Mouse (Mus musculus): Measurements from ENCODE around the gene Gpr22.

Gpr22 gene

DNA sequence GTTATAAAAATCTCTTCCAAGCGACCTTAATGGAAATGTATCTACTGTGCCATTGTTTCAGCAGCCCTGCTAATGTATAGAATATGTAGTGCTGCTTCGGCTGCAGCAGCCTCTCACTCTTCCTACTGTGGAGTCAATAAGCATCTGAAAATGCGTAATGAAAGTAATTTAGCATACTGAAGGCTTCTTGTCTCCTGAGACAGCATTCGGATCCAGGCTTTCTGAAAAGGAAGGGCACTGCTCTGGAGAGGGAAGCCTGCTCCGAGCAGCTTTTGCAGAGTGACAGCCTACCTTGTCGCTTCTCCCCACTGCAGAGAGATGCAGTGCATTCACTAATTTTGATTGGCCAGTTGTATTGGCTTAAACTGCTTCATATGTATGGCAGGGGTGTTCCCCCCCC lies at the start of gene Gpr22:
Gene Gpr22 (minus strand): TSS at position 348 of the 400 bp plus-strand sequence.
- no peak for DNase-seq

DNA sequence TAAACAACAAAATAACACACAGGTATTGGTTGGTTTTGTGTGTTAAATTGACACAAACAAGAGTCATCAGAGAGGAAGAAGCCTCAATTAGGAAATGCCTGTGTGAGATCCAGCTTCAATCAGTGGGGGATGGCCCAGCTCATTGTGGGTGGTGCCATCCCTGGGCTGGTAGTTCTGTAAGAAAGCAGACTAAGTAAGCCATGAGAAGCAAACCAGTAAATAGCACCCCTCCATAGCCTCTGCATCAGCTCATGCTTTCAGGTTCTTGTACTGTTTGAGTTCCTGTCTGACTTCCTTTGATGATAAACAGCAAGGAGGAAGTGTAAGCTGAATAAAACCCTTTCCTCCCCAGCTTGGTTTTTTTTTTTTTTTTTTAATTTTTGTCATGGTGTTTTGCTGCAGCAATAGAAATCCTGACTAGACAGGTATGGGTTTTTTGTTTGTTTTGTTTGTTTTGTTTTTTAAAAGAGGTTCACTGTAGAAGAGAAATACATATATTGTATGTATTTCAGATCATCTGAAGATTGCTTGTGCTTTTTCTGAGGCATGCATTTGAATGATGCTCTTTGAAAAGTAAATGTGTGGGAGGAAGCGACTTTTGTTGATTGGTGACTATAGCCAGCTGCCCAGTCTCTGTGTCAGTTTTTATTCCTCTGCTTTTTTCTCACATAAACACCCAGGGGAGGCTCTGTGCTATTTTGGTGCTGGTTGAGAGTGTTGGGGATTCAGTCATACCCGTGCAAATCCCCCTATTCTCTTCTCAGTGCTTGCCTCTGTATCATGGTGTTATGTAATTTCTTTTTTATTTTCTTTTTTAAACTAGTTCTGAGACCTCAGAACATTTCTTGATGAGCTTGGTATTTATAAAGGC lies 42.4 kb upstream of the Gpr22 start:
- no peak for DNase-seq

DNA sequence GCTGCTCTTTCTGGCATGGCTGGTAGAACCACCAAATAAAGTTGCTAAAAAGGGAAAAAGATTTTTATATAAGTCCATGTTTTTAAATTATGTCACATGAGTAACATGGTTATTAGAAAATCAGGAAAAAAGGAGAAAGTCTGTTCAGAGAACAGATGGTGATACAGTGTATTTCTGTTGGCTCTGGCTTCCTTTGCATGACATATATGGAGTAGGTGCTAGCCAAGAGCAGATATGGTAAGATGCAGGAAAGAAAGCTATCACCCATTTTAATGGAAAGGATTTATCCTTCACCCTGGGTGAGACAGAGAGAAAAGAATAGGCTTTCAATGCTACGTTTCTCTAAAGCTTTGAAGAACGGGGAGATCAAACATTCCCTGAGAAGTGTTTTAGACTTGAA lies 40.7 kb upstream of the Gpr22 start:
- no peak for DNase-seq

DNA sequence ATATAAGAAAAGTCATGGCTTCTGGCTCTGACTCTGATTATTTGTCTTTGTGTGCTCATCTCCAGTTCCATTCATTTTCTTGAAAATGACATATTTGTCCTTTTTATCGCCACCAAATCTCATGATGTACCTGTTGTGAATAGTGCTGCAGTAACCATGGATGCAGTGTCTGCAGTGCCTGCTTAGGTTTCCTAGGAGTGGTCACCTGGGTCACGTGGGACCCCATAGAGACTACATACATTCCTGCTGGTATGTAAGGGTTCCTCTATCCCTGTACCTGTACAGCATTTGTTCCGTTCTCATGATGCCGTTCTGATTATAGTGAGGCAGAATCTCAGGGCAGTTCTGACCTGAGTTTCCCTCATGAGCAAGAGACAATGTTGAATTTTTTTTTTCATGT lies 36.1 kb upstream of the Gpr22 start:
- DNase-seq = no peak

DNA sequence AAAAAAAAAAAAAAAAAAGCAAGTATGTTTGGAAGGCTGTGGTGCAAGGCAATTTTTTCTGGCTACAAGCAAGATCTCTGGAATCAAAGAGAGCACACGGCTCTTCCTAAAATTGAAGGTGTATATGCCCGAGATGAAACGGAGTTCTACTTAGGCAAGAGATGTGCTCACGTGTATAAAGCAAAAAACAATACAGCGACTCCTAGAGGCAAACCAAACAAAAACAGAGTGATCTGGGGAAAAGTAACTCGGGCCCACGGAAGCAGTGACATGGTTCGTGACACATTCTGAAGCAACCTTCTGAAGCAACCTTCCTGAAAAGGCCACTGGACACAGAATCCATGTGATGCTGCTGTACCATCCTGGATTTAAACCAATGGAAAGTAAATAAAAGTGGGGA lies 33.6 kb upstream of the Gpr22 start:
- no peak for DNase-seq

DNA sequence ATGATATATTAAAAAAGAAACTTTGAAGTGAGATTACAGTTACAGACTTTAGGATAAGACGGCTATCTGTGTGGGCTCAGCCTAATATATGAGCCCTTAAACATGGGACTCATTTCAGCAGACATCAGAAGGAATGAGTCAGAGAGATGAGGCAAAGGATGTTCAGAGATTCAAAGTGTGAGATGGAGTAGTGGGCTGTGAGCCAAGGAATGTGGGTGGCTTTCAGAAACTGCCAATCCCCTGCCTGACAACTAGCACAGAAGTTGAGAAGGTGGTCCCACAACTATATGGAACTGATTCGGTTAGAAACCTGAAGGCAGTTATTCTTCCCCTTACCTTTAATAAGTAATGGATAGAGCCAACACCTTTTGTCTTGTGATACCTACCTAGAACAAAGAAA lies 20.9 kb upstream of the Gpr22 start:
- no peak for DNase-seq

DNA sequence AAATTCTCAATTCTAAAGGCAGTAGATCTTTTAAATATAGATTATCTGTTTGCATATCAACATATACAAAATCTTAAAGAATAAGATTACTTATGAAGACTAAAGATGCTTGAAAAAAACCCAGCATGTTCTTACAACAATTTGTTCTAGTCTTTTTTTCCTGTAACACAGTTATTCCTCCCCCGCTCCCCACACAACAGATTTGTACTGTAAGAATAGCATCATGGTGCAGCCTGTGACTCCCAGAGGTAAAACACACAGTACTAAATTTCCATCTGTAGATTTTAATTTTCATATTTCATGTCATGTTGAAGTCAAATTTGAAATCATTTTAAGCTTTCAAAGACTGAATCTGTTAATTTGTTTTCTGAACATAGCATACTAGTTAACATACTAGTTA lies 16.4 kb upstream of the Gpr22 start:
- no peak for DNase-seq

DNA sequence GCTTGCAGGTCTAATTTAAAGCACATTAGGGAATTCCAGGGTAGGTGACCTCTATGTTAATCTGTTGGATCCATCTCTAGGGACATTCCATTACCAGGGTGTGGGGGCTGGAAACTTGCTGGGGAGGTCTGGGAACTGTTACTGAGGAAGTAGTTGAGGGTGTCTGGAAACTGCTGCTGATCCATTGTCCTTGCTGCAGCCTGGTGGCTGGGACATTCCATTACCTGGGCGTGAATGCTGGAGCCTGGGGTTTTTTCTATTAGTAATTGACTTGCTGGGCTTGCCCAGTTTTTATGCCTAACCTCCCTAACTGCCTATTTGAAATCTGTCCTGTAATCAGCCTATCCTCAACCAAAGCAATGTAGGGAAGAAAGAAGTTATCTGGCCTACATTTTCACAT lies 13.0 kb upstream of the Gpr22 start:
- DNase-seq = peak in 1 of 2 experiments; percentile 14

DNA sequence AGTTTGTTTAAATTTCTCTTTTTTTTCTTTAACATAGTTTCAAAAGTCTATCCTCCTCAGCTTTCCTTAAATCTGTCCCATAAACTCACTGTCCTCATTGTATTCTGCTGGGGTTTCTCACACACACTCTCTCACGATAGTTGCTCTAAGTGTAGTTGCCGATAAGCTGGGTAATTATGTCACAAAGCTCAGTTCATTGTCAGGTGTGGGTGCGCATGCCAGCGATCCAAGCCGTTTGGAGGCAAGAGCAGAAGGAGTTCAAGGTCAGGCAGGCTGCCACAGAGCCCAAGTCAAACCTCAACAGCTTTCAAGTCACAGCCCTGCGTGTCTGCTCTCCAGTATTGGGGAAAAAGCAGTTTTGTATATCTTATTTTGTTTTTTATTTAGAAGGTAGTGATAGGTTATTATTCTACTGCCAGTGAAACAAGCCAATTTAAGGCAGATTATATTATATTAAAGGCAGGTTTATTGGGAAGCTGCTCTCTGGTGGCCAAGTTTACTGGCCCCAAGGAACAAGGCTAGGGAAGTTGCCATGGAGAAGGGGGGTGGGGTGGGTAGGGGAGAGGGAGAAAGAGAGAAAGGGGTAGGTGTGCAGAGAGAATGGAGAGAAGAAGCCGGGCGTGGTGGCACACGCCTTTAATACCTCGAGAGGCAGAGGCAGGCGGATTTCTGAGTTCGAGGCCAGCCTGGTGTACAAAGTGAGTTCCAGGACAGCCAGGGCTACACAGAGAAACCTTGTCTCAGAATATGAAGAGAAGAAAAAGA lies 11.9 kb upstream of the Gpr22 start:
- no peak for DNase-seq

DNA sequence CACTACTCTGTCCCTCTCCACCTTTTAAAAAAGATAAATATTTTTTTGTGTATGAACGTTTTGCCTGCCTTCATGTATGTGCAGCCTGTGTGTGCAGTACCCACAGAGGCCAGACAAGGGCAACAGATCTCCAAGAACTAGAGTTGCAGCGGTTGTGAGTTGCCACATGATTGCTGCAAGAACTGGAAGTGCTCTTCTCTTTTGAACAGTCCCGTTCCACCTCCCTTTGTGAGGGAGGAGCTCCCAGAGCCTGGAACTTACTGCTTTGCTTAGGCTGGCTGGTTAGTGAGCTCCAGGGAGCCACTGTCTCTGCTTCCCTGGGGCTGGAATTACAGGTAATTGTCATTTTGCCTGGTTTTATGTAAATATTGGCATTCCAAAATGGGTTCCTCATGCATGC lies 10.8 kb upstream of the Gpr22 start:
- DNase-seq = no peak

DNA sequence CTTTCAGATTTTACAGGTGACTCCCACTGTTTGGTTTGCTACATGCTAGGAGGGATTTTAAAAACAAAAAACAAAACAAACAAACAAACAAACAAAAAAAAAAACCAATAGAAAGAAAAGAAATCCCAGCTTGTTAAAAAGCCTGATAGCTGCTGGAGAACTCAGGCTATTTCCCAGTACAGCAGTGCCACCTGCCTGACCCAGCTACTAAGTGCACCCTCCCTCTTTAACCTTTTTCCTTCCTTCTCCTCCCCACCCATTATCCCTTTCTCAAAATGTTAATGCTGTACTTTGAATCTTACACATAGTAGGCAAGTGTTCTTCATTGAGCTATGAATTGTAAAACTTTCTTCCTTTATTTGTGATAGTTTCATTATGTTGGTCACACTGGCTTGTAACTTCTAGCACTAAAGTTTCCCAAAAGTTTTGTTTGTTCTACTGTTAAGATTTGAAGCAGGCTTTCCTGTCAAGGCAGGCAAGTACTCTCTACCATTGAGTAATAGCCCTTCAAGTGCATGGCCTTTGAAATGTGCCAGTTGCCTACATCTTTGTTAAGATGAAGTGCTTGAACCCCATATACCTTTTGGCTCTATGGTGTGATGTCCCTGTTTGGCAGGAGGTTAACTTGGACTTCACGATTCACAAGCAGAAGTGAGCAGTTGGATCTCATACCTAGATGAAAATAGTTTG lies 6.0 kb upstream of the Gpr22 start:
- DNase-seq = no peak

DNA sequence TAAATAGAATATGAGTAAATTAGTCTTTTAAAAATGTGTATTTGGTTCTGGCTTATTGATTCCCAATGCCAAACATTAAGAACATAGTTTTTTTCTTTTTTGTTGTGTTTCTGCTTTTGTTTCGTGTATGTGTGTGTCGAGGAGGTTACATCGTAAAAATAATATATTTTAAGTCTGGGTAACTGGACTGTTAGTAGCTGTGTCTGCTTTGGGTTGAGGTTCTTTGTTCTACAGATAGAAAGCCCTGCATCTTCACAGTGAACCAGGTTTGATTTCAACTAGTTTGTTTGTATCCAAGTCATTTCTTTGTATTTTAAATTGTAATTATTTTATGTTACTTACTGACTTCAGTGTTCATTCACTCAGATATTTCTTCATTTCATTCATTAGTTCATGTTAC lies 323 bp upstream of the Gpr22 start:
- DNase-seq = no peak

DNA sequence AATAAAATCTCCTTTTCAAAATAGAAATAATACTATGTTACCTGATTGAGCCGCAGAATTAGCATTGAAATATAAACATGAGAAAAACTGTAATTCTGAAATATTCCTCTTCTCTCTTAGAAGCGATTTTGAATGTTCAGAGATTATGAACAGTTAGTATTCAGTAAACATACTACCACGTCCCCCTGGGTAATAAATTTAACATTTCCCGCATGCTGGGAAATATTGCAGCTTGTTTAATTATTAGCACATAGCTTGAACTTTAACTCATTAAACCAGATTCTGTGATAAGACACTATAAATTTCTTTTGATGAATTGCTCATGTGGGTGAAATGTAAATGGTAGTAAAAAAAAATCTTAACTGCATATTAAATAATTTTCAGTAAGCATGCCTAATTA lies 1.0 kb downstream of the Gpr22 start:
- DNase-seq = no peak

DNA sequence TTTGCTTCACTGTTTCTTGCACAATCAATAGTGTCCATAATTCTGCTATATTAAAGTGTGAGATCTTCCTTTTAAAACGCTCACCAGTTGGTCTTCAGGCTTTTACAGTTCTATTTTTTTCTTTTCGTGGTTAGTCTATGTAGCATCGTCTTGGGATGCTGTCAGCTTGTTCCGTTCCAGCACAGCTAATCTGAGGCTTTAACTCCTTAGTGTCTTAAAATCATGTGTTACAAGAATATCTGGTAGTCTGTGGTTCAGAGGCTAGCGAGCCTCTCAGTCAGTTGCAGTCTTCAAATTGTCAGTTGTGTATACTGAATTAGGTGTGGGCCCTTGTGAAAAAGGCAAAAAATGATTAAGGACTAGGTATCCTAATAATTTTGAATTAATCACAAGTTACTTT lies 1.5 kb downstream of the Gpr22 start:
- DNase-seq = no peak

DNA sequence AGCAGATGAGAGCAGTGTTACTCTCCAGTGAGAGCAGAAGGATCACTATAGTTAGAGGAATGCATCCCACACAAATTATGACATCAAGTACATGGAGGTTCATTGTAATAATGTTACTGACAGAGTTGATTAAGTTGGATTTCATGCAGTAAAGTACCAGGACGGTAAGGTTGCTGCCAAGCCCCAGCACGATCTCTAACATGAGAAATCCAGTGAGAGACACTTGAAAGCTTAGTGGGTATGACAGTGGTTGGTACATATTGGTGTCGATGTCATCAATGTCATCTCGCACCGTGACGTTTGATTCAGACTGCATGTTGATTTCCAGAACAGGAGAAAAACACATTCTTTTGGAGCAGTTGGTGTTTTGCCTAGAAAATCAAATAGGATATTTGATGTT lies 4.1 kb downstream of the Gpr22 start:
- no peak for DNase-seq

DNA sequence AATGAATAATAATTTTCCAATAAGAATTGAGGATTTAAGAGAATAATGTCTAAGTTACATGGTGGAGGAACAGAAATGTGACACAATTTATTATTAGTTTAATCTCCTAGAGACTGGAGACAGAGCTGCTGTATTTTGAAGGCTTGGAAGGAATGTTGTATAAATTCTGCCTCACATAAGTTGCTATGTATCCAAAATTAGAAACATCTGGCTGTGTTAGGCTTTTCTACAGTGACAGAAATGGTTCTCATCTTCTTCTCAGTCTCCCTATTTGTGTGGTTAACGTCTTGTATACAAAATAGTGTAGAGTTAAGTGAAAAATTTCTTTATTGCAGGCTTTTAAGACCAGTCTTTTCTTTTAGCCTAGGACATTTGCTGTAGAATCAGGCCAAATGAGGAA lies 6.2 kb downstream of the Gpr22 start:
- no peak for DNase-seq

DNA sequence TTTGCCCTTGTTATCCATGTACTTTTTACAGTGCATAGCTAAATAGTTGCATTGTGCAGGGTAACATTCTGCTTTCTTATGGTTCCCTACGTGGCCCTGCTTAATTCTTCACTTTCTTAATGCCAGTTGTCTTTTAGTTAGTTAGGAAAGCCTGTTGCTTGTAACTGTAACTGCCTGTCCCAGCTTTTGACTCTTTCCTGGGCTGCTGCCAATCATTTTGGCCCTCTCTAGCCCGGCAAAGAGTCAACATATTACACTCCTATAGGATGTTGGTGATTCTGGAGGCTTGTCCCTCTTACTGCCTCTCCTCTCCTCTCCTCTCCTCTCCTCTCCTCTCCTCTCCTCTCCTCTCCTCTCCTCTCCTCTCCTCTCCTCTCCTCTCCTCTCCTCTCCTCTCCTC lies 7.6 kb downstream of the Gpr22 start:
- DNase-seq = no peak

DNA sequence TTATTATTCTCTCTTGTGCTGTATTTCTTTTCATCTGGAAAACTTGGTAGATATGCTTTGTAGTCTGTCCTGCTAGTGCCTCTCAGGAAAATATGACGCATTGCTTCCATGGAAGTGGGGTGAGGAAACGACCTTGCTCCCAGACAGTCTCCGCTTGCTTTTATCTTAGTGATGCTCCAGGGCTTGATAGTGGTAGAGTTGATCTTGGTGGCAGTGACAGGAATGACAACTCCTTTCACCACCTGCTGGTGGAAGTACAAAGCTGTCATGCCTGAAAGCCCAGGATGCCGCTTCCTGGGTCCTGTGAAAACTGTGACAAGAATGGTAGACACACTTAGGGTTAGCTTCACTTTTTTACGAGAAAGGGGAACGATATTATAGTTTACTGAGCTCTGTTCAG lies 9.8 kb downstream of the Gpr22 start:
- no peak for DNase-seq

DNA sequence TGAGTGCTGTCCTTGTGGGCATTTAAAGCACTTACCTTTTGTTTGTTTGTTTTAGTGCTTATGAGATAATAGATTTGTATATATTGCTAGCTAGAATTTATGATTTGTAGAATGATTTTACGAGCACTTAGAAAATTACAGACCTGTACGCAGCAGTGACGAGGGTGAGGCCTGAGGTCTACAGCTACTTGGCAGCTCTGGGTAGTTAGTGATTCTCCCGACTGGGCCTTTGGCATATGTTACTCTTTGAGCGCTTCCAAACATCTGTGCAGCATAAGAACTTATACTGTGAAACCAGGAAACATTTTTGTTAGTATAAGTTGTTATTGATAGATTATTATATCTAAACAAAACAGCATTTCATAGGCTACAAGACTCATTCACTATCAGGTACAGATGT lies 12.3 kb downstream of the Gpr22 start:
- DNase-seq = no peak

DNA sequence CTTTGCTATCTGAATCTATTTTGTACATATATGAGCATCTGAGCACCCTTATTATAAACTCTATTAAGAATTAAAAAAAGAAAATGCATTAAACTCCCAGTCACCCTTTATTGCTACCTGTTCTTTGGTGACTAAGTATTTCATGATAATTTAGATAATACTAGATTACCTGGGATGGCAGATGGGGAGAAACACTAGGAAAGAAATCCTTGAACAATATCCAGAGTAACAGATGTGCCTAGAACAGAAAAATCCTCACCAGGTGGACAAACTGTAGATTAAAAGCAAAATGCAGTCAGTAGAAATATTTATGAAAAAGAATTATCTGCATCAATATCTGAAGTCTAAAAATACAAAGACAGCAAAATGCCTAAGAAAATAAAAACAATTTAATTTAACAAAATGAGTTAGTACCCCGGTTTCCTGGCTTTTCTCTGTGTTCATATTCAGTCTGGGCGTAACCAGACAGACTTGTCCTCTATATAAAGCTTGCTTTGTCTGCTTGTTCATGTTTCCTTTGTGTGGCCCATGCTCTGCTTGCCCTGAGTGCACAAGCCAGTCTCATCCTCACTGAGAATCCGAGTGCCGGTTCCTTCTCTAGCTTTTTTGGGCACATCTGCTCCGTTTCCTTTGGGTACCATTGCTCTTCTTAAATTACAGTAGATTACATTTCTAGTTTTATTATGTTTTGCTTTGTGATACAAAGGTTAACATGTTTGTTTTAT lies 13.0 kb downstream of the Gpr22 start:
- no peak for DNase-seq

DNA sequence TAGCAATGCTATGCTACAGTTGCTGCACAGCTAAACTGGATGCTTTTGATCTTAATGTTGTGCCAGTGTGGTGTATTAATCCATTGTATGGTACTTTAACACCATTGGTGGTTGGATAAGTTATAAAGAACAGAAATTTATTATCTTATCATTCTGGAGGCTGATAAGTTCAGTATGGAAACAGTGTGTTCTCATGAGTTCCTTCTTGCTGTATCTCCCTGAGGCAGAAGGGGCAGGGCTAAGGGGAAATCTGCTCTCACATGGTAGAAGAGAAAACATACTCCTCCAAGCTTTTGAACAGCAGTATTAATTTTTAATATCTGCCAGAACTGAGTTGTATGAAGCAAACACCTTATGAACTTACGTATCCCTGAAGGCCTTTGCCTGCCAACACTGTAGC lies 20.5 kb downstream of the Gpr22 start:
- no peak for DNase-seq

DNA sequence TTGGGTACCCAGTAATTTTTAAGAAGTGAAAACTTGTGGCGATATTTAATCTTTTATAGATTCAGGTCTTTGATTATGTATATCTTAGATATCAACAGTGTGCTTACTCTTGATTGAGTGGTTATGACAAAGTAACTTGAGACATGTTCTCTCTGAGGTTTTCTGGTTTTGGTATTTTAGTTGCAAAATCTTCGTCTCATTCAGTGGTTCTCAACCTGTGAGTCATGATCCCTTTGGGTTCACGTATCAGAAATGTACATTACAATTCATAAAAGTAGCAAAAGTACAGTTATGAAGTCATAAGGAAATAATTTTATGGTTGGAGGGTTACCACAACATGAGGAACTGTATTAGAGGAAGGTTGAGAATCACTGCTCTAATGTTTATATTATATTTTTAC lies 27.1 kb downstream of the Gpr22 start:
- no peak for DNase-seq

DNA sequence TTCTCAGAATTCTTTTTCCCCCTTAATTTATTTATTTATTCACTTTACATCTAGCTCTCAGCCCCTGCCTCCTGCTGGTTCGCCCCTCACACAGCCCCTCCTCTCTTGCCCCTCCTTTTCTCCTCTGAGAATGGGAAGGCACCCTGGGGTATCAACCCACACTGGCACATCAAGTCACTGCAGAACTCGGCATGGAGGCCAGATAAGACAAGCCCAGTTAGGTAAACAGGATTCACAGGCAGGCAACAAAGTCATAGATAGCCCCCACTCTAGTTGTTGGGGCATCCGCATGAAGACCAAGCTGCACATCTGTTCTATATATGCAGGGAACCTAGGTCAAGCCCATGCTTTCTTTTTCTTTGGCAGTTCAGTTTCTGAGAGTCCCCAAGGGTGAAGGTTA lies 46.6 kb downstream of the Gpr22 start:
- DNase-seq = no peak

Data from kidney, adult 8-10 months (tissue).